Mouse (Mus musculus) layer of hippocampus, postnatal 14 days (tissue): ENCODE data around the gene Lgals8. TPM values are rescaled to one million over a fixed set of nuclear protein-coding genes. Genes with fewer than 3 reads are reported as not detected.
A peak's percentile ranks its signal among the peaks of the same experiment; 100 is the strongest.
"Not testable (repeated sequence)": the region's sequence is repeated elsewhere in the genome, so short reads cannot be mapped to it uniquely, and the experiment has no call there.

Experiments
- DNase-seq, 2 experiments: peaks; one replicate each; pipeline ENCODE4 v3.0.0; 2021 to 2022; ENCODE audit warnings: low spot score in 2 of 2, mixed read lengths in 1 of 2
- long read RNA-seq, 2 experiments: library from polyadenylated mRNA; stranded (forward); transcript quantifications; one replicate each; pipeline ENCODE4 v2.0.0; 2021
- total RNA-seq, 2 experiments: library from RNA; stranded (reverse); gene quantifications; 2 replicates each; pipeline ENCODE4 v1.2.3; 2021

Lgals8 gene
- 10 to 100 TPM; 27.9 to 35.8 TPM for total RNA-seq
- long read RNA-seq, experiment 1, transcript Lgals8-202 (10 exons, 2,792 nt): major isoform, 12 of 17 reads
- long read RNA-seq, experiment 1, partial matches to known transcripts: 0 of 17 reads
- long read RNA-seq, experiment 1, other reads (novel, unspliced or antisense): 2 of 17 reads
- long read RNA-seq, experiment 2, transcript Lgals8-202 (10 exons, 2,792 nt): major isoform, 16 of 30 reads
- long read RNA-seq, experiment 2, partial matches to known transcripts: 1 of 30 reads
- long read RNA-seq, experiment 2, other reads (novel, unspliced or antisense): 6 of 30 reads

DNA sequence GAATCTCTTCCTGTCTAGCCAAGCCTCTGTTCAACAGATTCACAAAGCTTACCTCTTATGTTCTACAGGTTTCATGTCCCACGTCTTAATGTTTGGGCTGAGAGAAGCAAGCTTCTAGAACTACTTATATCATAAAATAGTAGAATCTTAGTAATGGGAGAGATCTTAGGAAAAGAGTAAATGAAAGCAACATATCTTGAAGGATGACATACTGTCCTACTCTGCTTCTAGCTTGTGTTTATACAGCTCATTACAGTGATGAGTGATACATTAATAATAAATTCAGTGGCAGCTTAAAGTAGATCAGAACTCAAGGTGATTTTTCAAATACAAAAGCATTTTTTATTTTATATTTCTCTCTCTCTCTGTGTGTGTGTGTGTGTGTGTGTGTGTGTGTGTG lies at the start of gene Lgals8:
TSS of gene Lgals8 (minus strand) at position 101 of the 400 bp plus-strand sequence.
- DNase-seq: no peak

DNA sequence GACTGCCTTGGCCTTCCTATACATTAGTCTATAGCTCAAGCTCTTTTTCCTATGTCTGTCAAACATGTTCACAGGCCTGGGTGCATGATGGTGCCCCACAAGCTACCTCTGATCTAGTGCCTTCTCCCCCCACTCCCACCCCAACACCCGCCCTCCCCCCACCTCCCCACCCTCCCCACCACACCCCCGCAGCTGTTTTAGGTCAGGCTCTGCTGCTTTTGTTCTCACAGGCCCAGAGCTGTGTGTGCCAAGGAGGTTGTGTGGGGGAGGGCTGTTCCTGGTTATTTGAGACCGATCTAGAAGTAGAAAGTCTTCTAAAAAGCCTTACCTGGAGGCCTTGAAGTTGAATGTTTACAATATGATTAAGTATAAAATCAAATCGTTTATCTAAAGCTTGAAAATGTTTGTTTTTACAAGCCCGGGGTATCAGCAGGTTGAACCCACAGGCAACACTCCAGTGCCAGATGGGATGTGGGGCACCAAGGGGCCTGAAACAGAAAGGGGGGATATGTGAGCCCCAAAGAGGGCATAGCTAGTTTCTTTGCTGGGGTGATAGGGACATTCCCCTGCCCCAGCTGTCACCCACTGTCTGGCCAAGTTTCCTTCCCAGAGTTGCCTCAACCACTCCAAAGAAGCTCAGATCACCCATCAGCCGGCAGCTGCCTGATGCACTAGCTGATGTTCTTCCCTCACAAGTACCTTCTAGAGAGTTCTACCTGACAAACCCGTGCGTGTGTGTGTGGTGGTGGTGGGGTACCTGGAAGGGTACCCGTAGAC lies 46.6 kb upstream of the Lgals8 start:
- DNase-seq: no peak

DNA sequence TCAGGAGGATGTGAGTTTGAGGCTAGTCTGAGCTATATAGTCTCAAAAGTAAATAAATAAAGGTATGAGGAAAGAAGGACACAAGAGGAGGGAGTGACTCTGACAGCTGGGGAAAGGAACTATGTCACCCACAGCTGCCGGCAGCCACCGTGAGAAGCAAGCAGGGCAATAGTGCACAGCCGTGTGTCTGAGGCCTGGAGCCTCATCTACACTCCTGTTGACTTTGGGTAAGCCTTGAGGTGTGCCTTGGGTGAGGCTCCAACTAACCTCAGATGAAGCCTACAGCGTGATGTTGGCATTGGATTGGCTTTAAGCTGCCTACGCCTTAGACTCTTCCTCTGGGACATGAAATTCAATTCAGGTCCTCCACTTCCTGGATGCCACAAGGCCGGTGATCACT lies 45.3 kb upstream of the Lgals8 start:
- no peak for DNase-seq

DNA sequence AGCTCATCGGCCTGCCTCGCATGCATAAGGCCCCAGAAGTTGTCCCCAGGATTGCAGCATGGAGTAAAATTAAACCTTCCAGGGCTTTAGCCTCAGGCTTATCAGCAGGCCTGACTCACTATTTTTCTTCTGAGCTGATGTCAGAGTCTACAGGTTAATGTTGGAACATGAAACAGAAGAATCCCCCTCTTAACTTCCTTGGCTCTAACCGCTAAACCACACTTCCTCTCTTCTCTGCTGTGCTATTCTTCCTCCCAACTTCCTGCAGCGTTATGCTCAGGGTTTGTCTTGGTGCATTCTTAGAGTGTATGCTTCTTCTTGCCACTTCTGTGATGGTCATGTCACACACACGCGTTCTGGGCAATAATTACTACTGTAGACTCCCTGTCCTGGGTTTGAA lies 42.7 kb upstream of the Lgals8 start:
- DNase-seq: no peak

DNA sequence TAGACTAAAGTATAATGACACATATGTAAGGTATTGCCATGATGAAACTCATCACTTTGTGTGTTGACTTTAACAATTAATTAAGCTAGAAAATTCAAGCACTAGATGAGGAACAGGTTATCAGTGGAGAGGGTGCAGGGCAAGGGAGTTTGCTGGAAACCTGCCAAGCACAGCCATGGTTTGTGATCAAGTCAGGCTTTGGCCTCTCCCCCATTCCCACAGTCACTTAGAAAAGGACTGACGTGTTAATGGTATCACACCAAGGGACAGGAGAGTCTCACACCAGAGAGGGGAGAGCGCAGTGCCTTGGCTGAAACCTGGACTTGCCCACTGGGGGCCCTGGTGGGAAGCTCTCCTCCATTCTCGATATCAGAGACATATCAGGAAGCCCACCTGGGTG lies 40.6 kb upstream of the Lgals8 start:
- no peak for DNase-seq

DNA sequence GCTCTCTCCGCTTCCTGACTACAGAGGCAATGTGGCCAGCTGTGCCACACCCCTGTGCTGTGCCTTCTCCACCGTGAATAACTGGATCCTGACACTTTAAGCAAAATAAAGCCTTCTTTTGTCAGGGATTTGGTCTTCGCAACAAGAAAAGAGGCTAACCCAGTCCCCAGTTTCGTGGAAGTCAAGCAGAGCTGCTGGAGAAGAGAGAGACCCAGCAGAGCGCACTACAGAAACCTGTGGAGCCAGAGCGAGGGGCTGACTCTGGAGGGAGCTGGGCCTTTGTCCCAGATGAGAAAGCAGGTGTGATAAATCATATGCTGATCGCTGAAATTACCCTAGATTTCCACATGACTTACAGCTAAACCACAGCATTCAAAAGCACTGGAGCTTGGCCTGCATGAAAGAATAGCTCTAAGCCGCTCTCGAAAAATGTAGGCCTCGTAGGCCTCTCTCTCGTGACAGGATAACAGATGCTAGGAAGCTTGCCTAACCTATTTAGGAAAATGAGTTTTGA lies 38.6 kb upstream of the Lgals8 start:
- DNase-seq: no peak

DNA sequence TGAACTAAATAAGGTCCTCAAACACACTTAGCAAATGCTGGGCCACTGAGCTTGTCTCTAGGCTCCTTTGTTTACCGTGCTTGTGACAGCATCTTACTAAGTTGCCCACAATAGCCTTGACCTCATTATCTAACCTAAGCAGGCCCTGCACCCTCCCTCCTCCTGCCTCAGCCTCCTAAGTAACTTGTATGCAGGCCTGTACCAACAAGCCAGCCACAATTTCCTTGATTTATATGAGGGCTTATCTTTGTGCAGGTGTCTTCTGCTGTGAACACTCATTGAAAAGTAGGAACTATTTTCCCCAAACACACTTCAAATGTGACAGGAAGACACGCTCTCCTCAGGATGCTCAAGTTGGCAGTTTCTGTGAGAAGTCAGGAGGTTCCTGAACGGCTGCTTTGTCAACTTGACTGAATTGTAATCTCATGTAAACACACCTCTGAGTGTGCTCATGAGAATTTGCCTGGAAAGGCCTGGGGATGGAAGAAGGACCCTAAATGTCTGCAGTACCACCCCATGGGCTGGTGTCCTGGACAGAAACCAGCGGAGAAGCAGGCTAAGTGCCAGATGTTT lies 38.0 kb upstream of the Lgals8 start:
- DNase-seq: no peak

DNA sequence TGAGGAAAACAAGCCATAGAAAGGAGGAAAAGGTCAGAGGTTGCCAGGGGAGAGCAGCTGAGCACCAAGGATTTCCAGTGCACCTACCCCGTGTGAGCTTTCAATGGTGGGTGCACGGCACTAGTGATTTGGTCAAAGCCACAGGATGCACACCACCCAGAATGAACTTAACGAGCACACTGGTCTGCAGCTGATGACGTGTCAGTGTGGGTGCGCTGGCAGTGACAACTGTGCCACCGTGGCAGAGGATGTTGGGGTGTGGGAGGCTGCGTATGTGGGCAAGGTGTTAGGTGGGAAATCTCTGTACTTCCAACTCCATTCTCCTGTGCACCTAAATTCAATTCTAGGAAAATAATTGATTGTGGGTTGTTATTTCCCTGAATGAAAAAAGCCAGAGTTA lies 34.4 kb upstream of the Lgals8 start:
- no peak for DNase-seq

DNA sequence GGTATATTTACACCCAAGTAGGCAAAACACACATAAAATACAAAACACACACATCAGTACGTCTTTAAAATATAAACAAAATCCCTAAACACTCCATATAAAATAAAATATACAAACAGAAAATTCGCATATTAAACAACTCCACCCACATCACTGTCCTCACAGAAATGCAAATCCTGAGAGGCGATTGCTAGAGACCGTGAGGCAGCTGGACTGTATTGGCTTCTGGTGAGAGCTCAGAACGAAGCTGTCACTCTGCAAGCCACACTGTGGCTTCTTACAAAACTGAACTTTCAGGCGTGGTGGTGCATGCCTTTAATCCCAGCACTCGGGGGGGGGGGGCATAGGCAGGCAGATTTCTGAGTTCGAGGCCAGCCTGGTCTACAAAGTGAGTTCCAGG lies 33.1 kb upstream of the Lgals8 start:
- no peak for DNase-seq

DNA sequence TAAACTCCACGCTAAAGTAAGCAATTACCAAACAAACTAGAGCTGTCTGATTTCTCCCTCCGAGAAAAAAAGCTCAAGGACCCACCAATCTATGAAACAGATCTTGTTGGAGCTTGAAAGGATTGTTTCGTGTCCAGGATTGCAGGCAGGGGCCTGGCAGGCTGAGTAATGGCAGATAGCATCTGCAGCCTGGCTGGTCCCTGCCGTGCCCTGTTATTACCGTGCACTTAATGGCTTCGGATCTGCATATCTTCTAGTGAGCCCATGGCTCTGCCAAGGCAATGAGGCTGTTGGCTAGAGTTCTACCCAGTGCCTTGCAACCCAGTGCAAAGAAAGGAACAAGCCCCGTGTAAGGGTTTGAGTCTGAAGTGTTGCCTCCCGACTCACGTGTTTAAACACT lies 30.0 kb upstream of the Lgals8 start:
- no peak for DNase-seq

DNA sequence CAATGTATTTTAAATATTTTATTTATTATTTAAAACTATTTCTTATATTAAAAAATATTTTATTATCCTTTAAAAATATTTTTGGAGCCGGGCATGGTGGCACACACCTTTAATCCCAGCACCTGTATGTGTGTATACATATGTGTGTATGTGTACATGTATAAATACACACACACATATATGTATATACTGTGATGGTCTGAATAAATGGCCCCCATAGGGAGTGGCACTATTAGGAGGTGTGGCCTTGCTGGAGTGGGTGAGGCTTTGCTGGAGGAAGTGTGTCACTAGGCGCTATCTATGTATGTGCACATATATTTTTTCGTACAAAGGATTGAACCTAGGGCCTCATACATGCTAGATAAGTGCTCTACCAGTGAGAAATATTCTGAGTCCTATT lies 27.8 kb upstream of the Lgals8 start:
- no peak for DNase-seq

DNA sequence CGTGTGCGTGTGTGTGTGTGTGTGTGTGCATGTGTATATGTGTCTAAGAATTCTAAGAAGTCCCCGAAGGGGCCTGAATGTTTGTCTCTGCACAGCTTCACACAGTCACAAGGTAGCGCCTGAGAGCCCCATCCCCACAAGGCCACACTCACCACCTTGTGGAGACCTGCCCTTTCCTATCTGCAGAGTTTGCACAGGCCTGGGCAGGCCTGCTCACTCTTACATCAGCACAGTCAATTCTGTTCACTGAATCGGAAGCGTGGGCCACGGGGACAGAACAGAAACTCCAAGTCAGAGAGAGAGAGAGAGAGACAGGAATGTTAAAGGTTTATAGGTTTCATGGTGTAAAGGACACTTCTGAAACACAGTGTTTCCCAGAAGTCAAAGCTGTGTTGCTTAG lies 20.9 kb upstream of the Lgals8 start:
- DNase-seq: no peak

DNA sequence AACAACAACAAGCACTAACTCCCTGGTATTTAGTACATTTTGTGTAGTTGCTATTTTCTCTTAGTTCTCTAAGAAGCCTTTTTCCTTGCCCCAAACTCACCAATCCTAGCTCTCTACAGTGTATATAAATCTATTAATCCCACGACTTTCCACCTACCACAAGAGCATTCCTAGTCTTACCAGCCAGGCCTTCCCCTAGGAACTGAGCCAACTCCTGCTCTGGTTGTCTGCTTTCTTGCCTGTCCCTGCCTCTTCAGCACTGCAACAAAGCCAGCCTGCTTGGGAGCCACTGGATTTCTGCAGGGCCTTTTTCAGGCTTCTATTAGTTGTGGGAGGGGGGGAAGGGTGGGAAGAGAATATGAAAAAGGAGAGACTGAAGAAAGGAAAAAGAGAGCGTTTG lies 20.5 kb upstream of the Lgals8 start:
- no peak for DNase-seq

DNA sequence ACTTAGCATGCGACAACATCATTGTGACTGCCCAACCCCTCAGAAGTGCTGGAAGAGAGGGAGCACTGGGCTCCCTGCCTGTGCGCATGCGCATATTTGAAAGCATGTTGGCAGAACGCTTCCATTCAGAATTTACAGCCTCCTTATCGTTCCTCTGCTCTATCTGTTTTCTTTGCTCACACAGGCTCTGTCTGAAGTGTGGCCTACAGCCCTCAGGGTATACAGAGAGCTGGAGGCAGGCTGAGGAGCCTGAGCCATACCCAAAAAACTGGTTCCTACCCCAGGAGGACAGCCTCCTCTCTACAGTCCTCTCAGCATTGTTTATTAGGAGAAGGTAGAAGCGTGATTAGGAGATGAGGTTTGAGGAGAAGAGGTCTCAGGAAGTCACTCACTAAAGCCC lies 15.1 kb upstream of the Lgals8 start:
- DNase-seq: no peak

DNA sequence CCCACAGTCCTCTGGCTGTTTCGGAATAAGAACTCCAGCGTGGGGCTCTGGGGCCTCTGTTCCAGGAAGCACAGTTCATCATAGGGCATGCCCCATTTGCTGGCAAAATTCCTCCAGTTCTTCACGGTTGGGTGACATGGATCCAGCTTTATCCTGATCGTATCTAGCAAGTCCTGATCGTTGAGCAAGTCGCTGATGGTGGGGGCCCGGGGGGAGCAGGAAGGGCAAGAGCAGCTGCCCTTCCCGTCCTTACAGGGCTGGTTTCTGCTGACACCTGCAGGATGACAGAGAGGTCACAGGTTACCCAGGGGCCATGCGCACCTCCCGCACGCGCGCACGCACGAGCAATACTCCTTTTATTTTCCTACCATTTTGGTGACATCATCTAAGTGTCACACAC lies 13.6 kb upstream of the Lgals8 start:
- no peak for DNase-seq

DNA sequence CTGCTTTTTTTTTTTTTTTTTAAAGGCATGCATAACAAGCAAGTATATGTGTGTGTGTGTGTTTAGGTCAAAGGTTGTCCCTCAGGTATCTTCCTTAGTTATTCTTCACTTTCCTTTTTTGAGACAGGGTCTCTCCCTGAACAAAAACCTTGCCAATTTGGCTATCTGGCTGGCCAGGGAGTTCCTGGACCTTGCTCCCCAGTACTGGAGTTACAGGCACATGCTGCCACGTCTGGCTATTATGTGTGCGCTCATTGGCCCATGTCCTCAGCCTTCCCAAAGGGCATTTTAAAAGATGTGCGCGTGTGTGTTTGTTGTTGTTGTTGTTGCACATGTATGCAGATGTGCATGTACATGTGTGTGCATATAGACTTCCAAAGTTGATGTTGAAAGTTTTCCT lies 12.1 kb upstream of the Lgals8 start:
- DNase-seq: no peak

DNA sequence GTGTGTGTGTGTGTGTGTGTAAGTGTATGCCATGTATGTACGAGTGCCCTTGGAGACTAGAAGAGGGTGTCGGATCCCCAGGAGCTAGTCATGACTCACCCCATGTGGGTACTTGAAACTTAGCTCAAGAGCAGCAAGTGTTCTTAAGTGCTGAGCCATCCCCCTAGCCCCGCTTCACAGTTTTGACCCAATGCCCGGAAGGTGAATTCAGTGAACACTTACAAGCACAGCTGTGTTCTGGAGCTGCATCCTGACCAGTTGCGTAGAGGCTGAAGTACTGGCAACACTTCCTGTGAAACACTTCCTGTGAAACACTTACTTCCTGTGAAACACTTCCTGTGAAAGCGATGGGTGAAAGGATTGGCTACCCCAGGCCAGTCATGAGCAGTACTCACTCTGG lies 10.5 kb upstream of the Lgals8 start:
- DNase-seq: no peak

DNA sequence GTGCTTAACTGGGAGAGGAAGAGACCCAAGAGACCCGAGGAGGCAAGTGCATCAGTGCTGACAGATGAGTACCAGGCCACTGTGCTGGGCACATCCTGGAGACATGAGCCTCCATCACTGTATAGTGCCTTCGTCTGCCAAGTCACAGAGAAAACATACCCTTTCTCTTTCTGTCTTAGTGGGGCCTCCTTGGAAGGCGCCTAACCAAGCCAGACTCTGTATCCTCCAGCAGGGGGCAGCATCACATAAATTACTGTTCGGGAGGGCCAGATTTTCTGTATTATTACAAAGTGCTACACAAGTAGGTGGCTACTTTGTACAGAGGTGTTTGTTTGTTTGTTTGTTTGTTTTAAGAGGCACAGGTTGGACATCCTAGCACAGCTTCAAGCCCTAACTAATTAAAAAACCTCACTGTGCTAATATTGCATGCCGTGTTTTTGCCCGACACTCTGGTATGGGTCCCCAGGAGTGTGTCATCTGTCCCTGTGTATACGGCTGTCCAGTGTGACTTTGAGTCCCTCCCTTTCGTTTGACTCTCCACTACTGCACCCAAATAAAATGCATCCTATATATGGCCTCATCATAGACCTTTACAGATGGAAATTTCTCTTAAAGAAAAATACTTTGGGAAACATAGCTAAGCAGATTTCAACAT lies 9.1 kb upstream of the Lgals8 start:
- peak; percentile 73 to 78 for DNase-seq

DNA sequence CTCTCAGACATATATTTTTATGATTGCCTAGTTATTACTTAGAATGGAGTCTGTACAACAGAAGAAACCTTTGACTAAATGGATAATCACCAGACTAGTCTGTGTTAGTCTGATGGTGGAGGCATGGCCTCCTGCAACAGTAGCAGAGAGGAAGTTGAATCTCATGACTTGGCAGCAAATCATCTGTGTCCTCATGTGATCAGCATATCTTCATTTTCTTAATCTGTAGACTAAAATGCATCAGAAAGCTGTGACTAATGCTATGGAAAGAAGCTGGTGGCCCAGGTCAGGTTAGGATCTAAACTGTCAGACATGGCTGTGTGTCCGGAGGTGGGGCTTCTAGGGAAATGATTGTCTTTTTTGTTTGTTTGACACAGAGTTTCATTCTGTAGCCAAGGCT lies 3.7 kb upstream of the Lgals8 start:
- DNase-seq: no peak

DNA sequence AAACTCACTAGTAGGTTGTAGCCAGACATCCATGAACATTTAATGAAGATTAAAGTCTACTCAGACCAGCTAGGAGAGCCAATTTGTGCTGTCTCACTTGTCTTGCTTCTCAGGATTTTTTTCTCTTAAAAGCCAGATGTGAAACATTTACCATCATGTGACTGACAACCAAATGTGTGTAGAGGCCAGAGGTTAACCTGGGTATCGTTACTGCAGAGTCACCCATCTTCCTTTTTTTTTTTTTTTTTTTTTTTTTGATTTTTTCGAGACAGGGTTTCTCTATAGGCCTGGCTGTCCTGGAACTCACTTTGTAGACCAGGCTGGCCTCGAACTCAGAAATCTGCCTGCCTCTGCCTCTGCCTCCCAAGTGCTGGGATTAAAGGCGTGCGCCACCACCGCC lies 585 bp downstream of the Lgals8 start:
- not testable (repeated sequence) for DNase-seq

DNA sequence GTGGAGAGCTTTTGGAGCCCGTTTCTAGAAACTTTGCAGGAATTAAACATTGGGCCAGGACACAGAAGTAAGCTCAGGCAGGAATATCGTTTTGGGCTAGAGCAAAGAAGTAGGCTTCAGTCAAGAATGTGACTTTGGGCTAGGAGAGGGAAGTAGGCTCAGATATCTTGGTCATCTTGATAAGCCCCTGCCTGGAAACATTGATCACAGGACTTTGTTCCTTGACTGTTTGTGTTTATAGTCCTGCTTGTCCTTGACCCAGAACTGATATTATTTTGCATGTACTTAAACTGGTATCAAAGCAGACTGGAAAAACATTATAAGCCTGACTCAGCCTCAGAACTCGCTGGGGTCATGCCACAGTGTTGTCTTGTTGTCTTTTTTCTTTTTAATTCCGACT lies 2.1 kb downstream of the Lgals8 start:
- no peak for DNase-seq

DNA sequence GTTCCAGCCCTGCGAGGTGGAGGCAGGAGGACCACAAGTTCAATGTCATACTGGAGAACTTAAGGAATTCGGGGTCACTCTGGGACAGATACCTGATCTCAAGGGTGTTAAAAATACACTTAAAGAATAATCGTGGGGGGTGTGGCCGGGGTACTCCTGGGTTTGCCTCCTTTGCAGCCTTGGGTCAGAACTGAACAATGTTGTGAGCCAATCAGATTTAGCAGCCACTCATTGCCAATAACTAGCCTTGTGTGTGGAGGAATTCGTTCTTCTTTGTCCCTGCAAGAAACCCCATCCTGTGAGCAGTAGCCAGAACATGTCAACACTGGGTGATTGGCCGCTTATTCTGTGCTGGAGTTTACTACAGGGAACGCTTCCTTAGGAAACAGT lies 3.0 kb downstream of the Lgals8 start:
- DNase-seq: no peak
